Mouse (Mus musculus) CH12.LX (cell line): Measurements from ENCODE around the gene Polr3b. TPM values are rescaled to one million over a fixed set of nuclear protein-coding genes. Genes with fewer than 3 reads are reported as not detected.

ENCODE experiments used
- DNase-seq: peaks from one replicate; pipeline ENCODE4 v3.0.0-alpha.2; 2013; ENCODE audit errors: extremely low read depth
- H3K27ac ChIP-seq: 2 replicates; pipeline ENCODE4 v1.5.1; 2012; ENCODE audit warnings: low read depth, mild to moderate bottlenecking, control low read depth, moderate library complexity; ENCODE audit not compliant: insufficient read depth
- H3K27me3 ChIP-seq: replicated peaks from 2 replicates; pipeline ENCODE3; 2012; ENCODE audit warnings: inconsistent platforms
- H3K36me3 ChIP-seq, 2 experiments: replicated peaks in 1 of 2; 2 replicates each; pipeline versions ENCODE3 to v1.6.1; 2012; ENCODE audit warnings: inconsistent platforms in 1 of 2, low read length in 1 of 2, mild to moderate bottlenecking in 1 of 2, mixed read lengths in 1 of 2, moderate library complexity in 1 of 2; ENCODE audit not compliant: control insufficient read depth in 1 of 2, insufficient read depth in 1 of 2
- H3K4me1 ChIP-seq, 2 experiments: 2 replicates each; pipeline ENCODE4 v1.6.1; 2012; ENCODE audit warnings: inconsistent platforms in 1 of 2, moderate library complexity in 1 of 2; ENCODE audit not compliant: insufficient read depth in 2 of 2, control insufficient read depth in 1 of 2
- H3K4me2 ChIP-seq: 2 replicates; pipeline ENCODE4 v1.6.1; 2012; ENCODE audit warnings: low read depth, mild to moderate bottlenecking, control low read depth; ENCODE audit not compliant: poor library complexity, insufficient read depth, severe bottlenecking
- H3K4me3 ChIP-seq, 3 experiments: fragments of 150-350 bp in 1 of 3; sonication (generic) in 1 of 3; replicated peaks in 1 of 3; 2 replicates each; pipeline versions ENCODE3 to v1.5.1; 2011 to 2012; ENCODE audit warnings: low read depth in 2 of 3, low read length in 2 of 3, mild to moderate bottlenecking in 2 of 3, moderate library complexity in 2 of 3, control low read depth in 1 of 3, improper control_type of control experiment in 1 of 3, inconsistent platforms in 1 of 3, mixed read lengths in 1 of 3; ENCODE audit not compliant: poor library complexity in 1 of 3
- H3K79me2 ChIP-seq: replicated peaks from 2 replicates; pipeline ENCODE4 v1.6.1; 2012; ENCODE audit warnings: mild to moderate bottlenecking, moderate library complexity; ENCODE audit not compliant: control insufficient read depth, poor library complexity, insufficient read depth, severe bottlenecking; ENCODE audit errors: extremely low read depth
- H3K9ac ChIP-seq: 2 replicates; pipeline ENCODE4 v1.6.1; 2012; ENCODE audit warnings: low read depth, mild to moderate bottlenecking, control low read depth, moderate library complexity; ENCODE audit not compliant: insufficient read depth
- H3K9me3 ChIP-seq: replicated peaks from 2 replicates; pipeline ENCODE3; 2012; ENCODE audit warnings: low read length, inconsistent platforms, mixed read lengths
- BHLHE40 ChIP-seq: IDR thresholded peaks from 2 replicates; pipeline ENCODE4 v1.6.1; 2011; ENCODE audit warnings: mild to moderate bottlenecking, low read depth, low read length, improper control_type of control experiment
- CHD1 ChIP-seq: IDR thresholded peaks from 2 replicates; pipeline ENCODE4 v1.6.1; 2012; ENCODE audit warnings: low read depth, low read length, improper control_type of control experiment, inconsistent platforms
- E2F4 ChIP-seq: IDR thresholded peaks from 2 replicates; pipeline ENCODE4 v1.6.1; 2011; ENCODE audit warnings: low read depth, low read length, improper control_type of control experiment; ENCODE audit not compliant: insufficient replicate concordance
- ELF1 ChIP-seq: IDR thresholded peaks from 2 replicates; pipeline ENCODE4 v1.6.1; 2014; ENCODE audit warnings: low read depth, mild to moderate bottlenecking, inconsistent platforms, low read length, improper control_type of control experiment
- EP300 ChIP-seq: IDR thresholded peaks from 2 replicates; pipeline ENCODE4 v1.6.1; 2011; ENCODE audit warnings: low read length, improper control_type of control experiment
- GABPA ChIP-seq: IDR thresholded peaks from 2 replicates; pipeline ENCODE4 v1.6.1; 2012; ENCODE audit warnings: low read depth, low read length, improper control_type of control experiment, inconsistent platforms; ENCODE audit not compliant: insufficient replicate concordance
- HCFC1 ChIP-seq: IDR thresholded peaks from 2 replicates; pipeline ENCODE4 v1.6.1; 2012; ENCODE audit warnings: low read depth, mild to moderate bottlenecking, inconsistent platforms, low read length, improper control_type of control experiment
- IRF4 ChIP-seq: IDR thresholded peaks from 2 replicates; pipeline ENCODE4 v1.6.1; 2014; ENCODE audit warnings: low read depth, mild to moderate bottlenecking, inconsistent platforms, low read length, improper control_type of control experiment
- JUN ChIP-seq: IDR thresholded peaks from 2 replicates; pipeline ENCODE4 v1.6.1; 2011; ENCODE audit warnings: low read depth, mild to moderate bottlenecking, low read length, improper control_type of control experiment, moderate library complexity; ENCODE audit not compliant: insufficient read depth
- JUND ChIP-seq: conservative IDR thresholded peaks from 2 replicates; pipeline ENCODE4 v1.6.1; 2011; ENCODE audit warnings: low read depth, low read length, improper control_type of control experiment
- KAT2A ChIP-seq: IDR thresholded peaks from 2 replicates; pipeline ENCODE4 v1.6.1; 2012; ENCODE audit warnings: low read length, improper control_type of control experiment, inconsistent platforms; ENCODE audit not compliant: insufficient replicate concordance
- MAFK ChIP-seq: IDR thresholded peaks from 2 replicates; pipeline ENCODE4 v1.6.1; 2011; ENCODE audit warnings: low read length, improper control_type of control experiment; ENCODE audit not compliant: insufficient replicate concordance
- MEF2A ChIP-seq: IDR thresholded peaks from 2 replicates; pipeline ENCODE4 v1.6.1; 2014; ENCODE audit warnings: low read depth, mild to moderate bottlenecking, inconsistent platforms, low read length, improper control_type of control experiment, borderline replicate concordance
- MXI1 ChIP-seq: IDR thresholded peaks from 2 replicates; pipeline ENCODE4 v1.6.1; 2011; ENCODE audit warnings: mild to moderate bottlenecking, low read depth, low read length, improper control_type of control experiment
- NELFE ChIP-seq: IDR thresholded peaks from 2 replicates; pipeline ENCODE4 v1.6.1; 2011; ENCODE audit warnings: low read depth, low read length, improper control_type of control experiment
- NRF1 ChIP-seq: IDR thresholded peaks from 2 replicates; pipeline ENCODE4 v1.6.1; 2014; ENCODE audit warnings: low read depth, mild to moderate bottlenecking, inconsistent platforms, low read length, improper control_type of control experiment, moderate library complexity
- PAX5 ChIP-seq: IDR thresholded peaks from 2 replicates; pipeline ENCODE4 v1.6.1; 2012; ENCODE audit warnings: low read length, inconsistent platforms, mixed read lengths
- POLR2A ChIP-seq: IDR thresholded peaks from 2 replicates; pipeline ENCODE4 v1.6.1; 2011; ENCODE audit warnings: low read depth, mild to moderate bottlenecking, improper control_type of control experiment, low read length
- POLR2AphosphoS2 ChIP-seq: IDR thresholded peaks from 2 replicates; pipeline ENCODE4 v1.6.1; 2011; ENCODE audit warnings: low read depth, low read length, improper control_type of control experiment
- SIN3A ChIP-seq: IDR thresholded peaks from 2 replicates; pipeline ENCODE4 v1.6.1; 2012; ENCODE audit warnings: low read length, improper control_type of control experiment, inconsistent platforms
- SMC3 ChIP-seq: IDR thresholded peaks from 2 replicates; pipeline ENCODE4 v1.6.1; 2011; ENCODE audit warnings: low read depth, low read length, improper control_type of control experiment
- TCF12 ChIP-seq: IDR thresholded peaks from 2 replicates; pipeline ENCODE4 v1.6.1; 2014; ENCODE audit warnings: low read depth, mild to moderate bottlenecking, inconsistent platforms, low read length, improper control_type of control experiment
- USF1 ChIP-seq: IDR thresholded peaks from 2 replicates; pipeline ENCODE4 v1.6.1; 2014; ENCODE audit warnings: low read depth, mild to moderate bottlenecking, inconsistent platforms, low read length, improper control_type of control experiment
- ZNF384 ChIP-seq: IDR thresholded peaks from 2 replicates; pipeline ENCODE4 v1.6.1; 2012; ENCODE audit warnings: low read depth, low read length, improper control_type of control experiment, inconsistent platforms
- dilution Hi-C: fragments of 300-500 bp; cut with MboI; formaldehyde crosslinking; loops from 2 replicates; pipeline ENCODE4 v1.14.3; 2020; ENCODE audit warnings: low sequenced_read_pairs; ENCODE audit not compliant: extremely low pct_unique_long_range_greater_than_20kb, extremely low pct_ligation_motif_present
- in situ Hi-C: fragments of 300-500 bp; cut with MboI; formaldehyde crosslinking; loops from 3 replicates; pipeline ENCODE4 v1.14.3; 2019; ENCODE audit warnings: low sequenced_read_pairs, low pct_ligation_motif_present, low pct_unique_long_range_greater_than_20kb, mixed read lengths
- polyA plus RNA-seq: library from polyadenylated mRNA; unstranded; fragments of >175 nt; gene quantifications from 2 replicates; pipeline ENCODE4 v1.2.1, GENCODE M21; 2012; ENCODE audit warnings: low read depth; ENCODE audit not compliant: insufficient read length
- total RNA-seq, 2 experiments: library from RNA; depleted of rRNA; stranded (reverse); fragments of 300-350 nt in 1 of 2; fragments of >200 nt in 1 of 2; gene quantifications; 2 replicates each; pipeline ENCODE4 v1.2.3; 2012 to 2014

Gene Polr3b
- total and polyA plus RNA-seq, 3 experiments: 13.0 to 20.8 (median 16.3) TPM

DNA sequence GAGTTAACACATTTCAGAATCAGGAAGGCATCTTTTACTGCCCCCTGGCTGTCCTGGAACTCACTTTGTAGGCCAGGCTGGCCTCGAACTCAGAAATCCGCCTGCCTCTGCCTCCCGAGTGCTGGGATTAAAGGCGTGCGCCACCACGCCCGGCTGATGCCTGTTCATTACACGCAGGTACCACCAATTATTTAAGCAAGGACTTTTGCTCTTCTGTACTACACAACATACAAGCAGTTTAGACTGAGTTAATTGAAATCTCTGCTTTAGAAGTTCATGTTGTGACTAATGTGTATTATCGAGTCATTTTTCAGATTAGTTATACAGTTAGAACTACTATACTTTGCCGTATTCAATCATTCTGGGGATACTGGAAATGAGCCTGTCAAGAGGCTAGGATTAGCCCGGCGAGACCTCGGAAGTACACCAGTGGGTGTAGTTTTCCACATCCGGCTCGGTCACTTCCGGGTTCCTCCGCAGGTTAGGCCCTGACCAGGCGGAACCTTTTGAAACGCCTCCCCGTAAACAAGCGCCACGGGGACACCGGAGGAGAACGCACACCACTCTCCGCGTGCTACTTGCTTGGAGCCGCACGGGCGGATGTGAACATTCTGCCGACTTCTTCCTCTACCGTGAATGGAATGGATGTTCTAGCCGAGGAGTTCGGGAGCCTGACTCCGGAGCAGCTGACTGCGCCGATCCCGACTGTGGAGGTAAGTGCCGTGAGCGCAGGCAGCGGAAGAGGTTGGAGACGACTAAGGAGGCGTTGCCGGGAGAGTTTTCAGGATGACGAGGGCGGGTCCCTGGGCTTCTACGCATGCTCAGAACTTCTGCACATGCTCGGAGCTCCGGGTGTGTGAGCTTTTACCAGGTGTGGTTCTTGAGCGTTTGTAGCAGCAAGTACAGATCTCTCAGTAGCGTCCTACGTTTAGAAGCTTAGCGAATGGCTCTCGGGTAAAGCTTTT lies at the start of gene Polr3b (continued):
- no peak for TF ChIP-seq CHD1
- TF ChIP-seq HCFC1: peak; percentile 93

DNA sequence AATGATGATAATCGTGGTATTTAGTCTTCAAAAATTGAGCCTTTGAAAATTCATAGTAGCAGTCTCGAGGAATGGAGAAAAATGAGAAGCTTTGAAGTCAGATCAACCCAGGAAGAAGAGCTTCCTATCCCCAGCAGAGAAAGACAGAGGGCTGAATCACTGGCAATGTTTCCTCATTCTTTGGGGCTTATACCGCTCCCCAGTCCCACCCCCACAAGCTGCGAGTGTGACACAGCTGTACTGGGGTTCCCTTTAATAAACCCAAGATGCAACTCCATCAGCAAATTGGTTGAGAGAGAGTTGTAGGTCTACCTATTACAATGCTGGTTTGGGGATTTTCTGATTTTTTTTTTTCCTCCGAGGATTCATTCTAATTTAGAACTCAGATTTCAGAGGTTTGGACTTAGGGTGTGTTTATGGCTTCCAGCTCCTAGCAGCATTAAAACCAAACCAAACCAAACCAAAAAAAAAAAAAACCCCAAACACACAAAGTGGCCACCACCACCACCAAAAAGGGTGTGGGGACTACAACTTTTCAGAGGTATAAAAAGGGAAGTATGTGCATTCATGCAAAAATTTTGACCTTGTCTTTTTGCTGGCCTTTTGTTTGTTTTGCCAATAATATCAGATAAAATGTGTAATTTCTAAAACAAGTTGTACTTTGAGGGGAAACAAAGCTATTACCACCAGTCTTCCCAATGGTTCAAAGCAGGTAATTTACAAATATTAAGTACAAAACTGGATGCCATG lies 48.2 kb upstream of the Polr3b start:
- Histone ChIP-seq H3K4me2 (no peak overlapping the region), H3K4me3 (no peak overlapping the region), H3K79me2 (no peaks in the 10 kb centered on the region), H3K4me1 (peaks cover 16 to 65% of the 10 kb centered on the region in 2 experiments), H3K36me3 (no peaks in the 10 kb centered on the region), H3K9ac (no peak overlapping the region)
- in situ Hi-C loops: no loop called here
- dilution Hi-C loops: no loop called here
- no peak for TF ChIP-seq ELF1
- TF ChIP-seq POLR2AphosphoS2: no peak
- TF ChIP-seq JUND: no peak
- TF ChIP-seq E2F4: no peak
- TF ChIP-seq SMC3: no peak
- no peak for TF ChIP-seq PAX5
- peak; percentile 87 for TF ChIP-seq ZNF384
- no peak for TF ChIP-seq POLR2A
- no peak for TF ChIP-seq JUN
- 0 out of 2 replicates have a peak, but pooled peaks have one; percentile 27 for TF ChIP-seq BHLHE40
- TF ChIP-seq TCF12: no peak
- no peak for TF ChIP-seq GABPA
- TF ChIP-seq SIN3A: 0 out of 2 replicates have a peak, but pooled peaks have one; percentile 30
- no peak for TF ChIP-seq MXI1
- 0 out of 2 replicates have a peak, but pooled peaks have one; percentile 11 for TF ChIP-seq MAFK
- TF ChIP-seq NRF1: no peak
- TF ChIP-seq NELFE: no peak
- TF ChIP-seq EP300: peak; percentile 62
- no peak for TF ChIP-seq MEF2A
- TF ChIP-seq USF1: no peak
- TF ChIP-seq IRF4: no peak
- no peak for TF ChIP-seq KAT2A
- TF ChIP-seq, all 38 proteins: peak for 5
- H3K9me3 ChIP-seq: no peaks in the 10 kb centered on the region
- DNase-seq: peak; percentile 28
- H3K27ac ChIP-seq: no peak overlapping the region
- H3K27me3 ChIP-seq: peaks cover 3% of the 10 kb centered on the region
